Mouse (Mus musculus) ES-E14 (cell line): Measurements from ENCODE around the gene Rimkla.

Source experiments
- CHD2 ChIP-seq: IDR thresholded peaks from 2 replicates; pipeline ENCODE4 v1.6.1; 2014; ENCODE audit warnings: mild to moderate bottlenecking, low read depth, low read length, inconsistent platforms
- HCFC1 ChIP-seq: IDR thresholded peaks from 2 replicates; pipeline ENCODE4 v1.6.1; 2012; ENCODE audit warnings: low read length, inconsistent platforms, borderline replicate concordance; ENCODE audit not compliant: insufficient read depth
- MAFK ChIP-seq: IDR thresholded peaks from 2 replicates; pipeline ENCODE4 v1.6.1; 2014; ENCODE audit warnings: mild to moderate bottlenecking, low read depth, low read length, inconsistent platforms; ENCODE audit not compliant: insufficient read depth
- ZC3H11A ChIP-seq: IDR thresholded peaks from 2 replicates; pipeline ENCODE4 v1.6.1; 2012; ENCODE audit warnings: low read depth, mild to moderate bottlenecking, inconsistent platforms, low read length, borderline replicate concordance

DNA sequence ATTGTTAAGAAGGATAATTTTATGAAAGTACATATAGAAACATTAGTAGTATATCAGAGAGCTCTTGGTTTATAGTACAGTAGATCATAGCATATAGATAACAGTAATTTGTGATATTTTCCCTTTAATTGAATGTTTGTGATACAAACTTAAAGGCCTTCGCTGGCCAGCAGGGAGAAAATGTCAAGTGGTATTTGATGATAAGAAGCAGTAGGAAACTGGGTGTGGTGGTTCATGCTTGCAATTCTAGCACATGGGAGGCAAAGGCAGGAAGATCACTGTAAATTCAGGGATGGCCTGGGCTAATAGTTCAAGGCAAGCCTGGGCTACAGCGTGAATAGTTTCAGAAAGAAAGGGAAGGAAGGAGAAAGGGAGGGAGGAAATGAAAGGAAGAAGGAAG lies 67.4 kb downstream of the Rimkla start:
- no peak for TF ChIP-seq MAFK
- no peak for TF ChIP-seq HCFC1
- TF ChIP-seq ZC3H11A, result no peak
- TF ChIP-seq CHD2, result no peak
